Mouse (Mus musculus): ENCODE measurements around the gene Fam13a. TPM values are rescaled to one million over a fixed set of nuclear protein-coding genes. Genes with fewer than 3 reads are reported as not detected.

Gene Fam13a
- polyA plus RNA-seq, 1 experiment from 2014 or later: 10.1 TPM

GRCm38 (mm10) chr6:59016336-59016832, 8.0 kb downstream of the Fam13a start:
- DNase-seq (ENCODE audit: low spot score): no peak
- Histone ChIP-seq H3K27ac (replicated peaks; ENCODE audit: low read depth, low read length) (no peak overlapping the region), H3K4me3 (ENCODE audit: low read depth, low read length) (no peak overlapping the region), H3K4me2 (ENCODE audit: low read depth, low read length) (no peak overlapping the region), H3K27me3 (replicated peaks; ENCODE audit: control insufficient read depth, insufficient read depth, low read length) (no peaks in the 10 kb centered on the region), H3K9ac (ENCODE audit: low read depth, low read length) (no peak overlapping the region), H3K4me1 (ENCODE audit: control insufficient read depth, insufficient read depth, low read length) (no peaks in the 10 kb centered on the region), H3K36me3 (ENCODE audit: control insufficient read depth, insufficient read depth, low read length) (no peaks in the 10 kb centered on the region), H3K9me3 (ENCODE audit: control insufficient read depth, low read length) (no peaks in the 10 kb centered on the region)
- WGBS: 81% methylated on average over 1 of the region's 1 CpGs
- peak; percentile 22; the same call in 1 of the 2 replicates for ATAC-seq (ENCODE audit: low read depth)

- Histone ChIP-seq H3K9me3 (ENCODE audit: control insufficient read depth, low read length) (no peaks in the 10 kb centered on the region), H3K9ac (ENCODE audit: low read depth, low read length) (no peak overlapping the region), H3K27ac (replicated peaks; ENCODE audit: low read depth, low read length) (no peak overlapping the region), H3K36me3 (ENCODE audit: control insufficient read depth, insufficient read depth, low read length) (no peaks in the 10 kb centered on the region), H3K27me3 (replicated peaks; ENCODE audit: control insufficient read depth, insufficient read depth, low read length) (no peaks in the 10 kb centered on the region), H3K4me2 (ENCODE audit: low read depth, low read length) (no peak overlapping the region), H3K4me1 (ENCODE audit: control insufficient read depth, insufficient read depth, low read length) (no peaks in the 10 kb centered on the region), H3K4me3 (ENCODE audit: low read depth, low read length) (no peak overlapping the region)
- DNase-seq (ENCODE audit: low spot score) (no peak), ATAC-seq (ENCODE audit: low read depth) (no peak)
- 59% methylated on average over 2 of the region's 2 CpGs for WGBS
These were observed 9.6 kb downstream of the Fam13a start for GRCm38 (mm10) chr6:59014760-59015159.

DNA sequence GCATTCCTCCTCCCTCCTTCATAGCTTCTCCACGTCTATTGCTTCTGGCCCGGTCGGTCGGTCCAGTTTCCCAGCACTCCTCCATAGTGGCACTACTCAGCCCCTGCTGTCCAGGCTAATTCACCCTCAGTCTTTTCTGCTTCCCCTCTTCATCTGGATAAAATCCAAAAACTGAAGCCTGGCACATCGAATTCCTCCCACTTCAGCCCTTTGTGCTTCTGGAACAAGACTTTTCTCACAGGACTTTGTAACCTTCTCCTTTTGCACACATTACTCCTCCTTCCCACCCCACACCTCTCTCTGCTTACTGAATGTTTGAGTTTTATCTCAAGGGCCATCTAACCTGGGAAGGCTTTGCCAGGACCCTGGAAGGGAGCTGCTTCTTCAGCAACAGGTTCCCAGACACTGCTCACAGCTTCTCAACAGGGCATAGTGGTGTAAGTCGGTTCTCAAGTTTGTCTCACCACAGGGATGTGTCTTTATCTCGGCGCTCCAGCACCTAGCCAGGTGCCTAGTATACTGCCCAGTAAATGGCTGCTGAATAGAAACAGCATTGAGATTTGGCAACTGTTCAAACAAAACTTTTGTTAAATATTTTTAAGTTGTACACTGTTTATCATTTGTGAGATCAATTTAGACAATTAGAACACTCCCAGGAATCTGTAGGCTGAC, 10.1 kb downstream of the Fam13a start:
- WGBS: 77% methylated on average over 8 of the region's 8 CpGs
- ATAC-seq (ENCODE audit: low read depth): no peak

GRCm38 (mm10) chr6:59010792-59011191, 13.6 kb downstream of the Fam13a start:
- Histone ChIP-seq H3K36me3 (ENCODE audit: control insufficient read depth, insufficient read depth, low read length) (no peaks in the 10 kb centered on the region), H3K9me3 (ENCODE audit: control insufficient read depth, low read length) (no peaks in the 10 kb centered on the region), H3K9ac (ENCODE audit: low read depth, low read length) (no peak overlapping the region), H3K4me3 (ENCODE audit: low read depth, low read length) (no peak overlapping the region), H3K4me1 (ENCODE audit: control insufficient read depth, insufficient read depth, low read length) (no peaks in the 10 kb centered on the region), H3K27ac (replicated peaks; ENCODE audit: low read depth, low read length) (no peak overlapping the region), H3K4me2 (ENCODE audit: low read depth, low read length) (no peak overlapping the region), H3K27me3 (replicated peaks; ENCODE audit: control insufficient read depth, insufficient read depth, low read length) (no peaks in the 10 kb centered on the region)
- ATAC-seq (ENCODE audit: low read depth) (no peak), DNase-seq (ENCODE audit: low spot score) (no peak)
- 81% methylated on average over 3 of the region's 3 CpGs for WGBS

More for the DNA sequence above, 10.1 kb downstream of the Fam13a start:
- no peaks in the 10 kb centered on the region for H3K9me3 ChIP-seq (ENCODE audit: control insufficient read depth, low read length)
- H3K4me1 ChIP-seq (ENCODE audit: control insufficient read depth, insufficient read depth, low read length): no peaks in the 10 kb centered on the region
- H3K27ac ChIP-seq (replicated peaks; ENCODE audit: low read depth, low read length): no peak overlapping the region
- no peak for DNase-seq (ENCODE audit: low spot score)
- H3K36me3 ChIP-seq (ENCODE audit: control insufficient read depth, insufficient read depth, low read length): no peaks in the 10 kb centered on the region
- H3K4me2 ChIP-seq (ENCODE audit: low read depth, low read length): no peak overlapping the region
- H3K9ac ChIP-seq (ENCODE audit: low read depth, low read length): no peak overlapping the region
- H3K4me3 ChIP-seq (ENCODE audit: low read depth, low read length): no peak overlapping the region
- H3K27me3 ChIP-seq (replicated peaks; ENCODE audit: control insufficient read depth, insufficient read depth, low read length): no peaks in the 10 kb centered on the region

GRCm38 (mm10) chr6:59004630-59005029, 19.7 kb downstream of the Fam13a start:
- no peak overlapping the region for H3K27ac ChIP-seq (replicated peaks; ENCODE audit: low read depth, low read length)
- H3K9me3 ChIP-seq (ENCODE audit: control insufficient read depth, low read length): no peaks in the 10 kb centered on the region
- H3K4me3 ChIP-seq (ENCODE audit: low read depth, low read length): no peak overlapping the region
- WGBS: 93% methylated on average over 5 of the region's 5 CpGs
- no peak overlapping the region for H3K9ac ChIP-seq (ENCODE audit: low read depth, low read length)
- H3K27me3 ChIP-seq (replicated peaks; ENCODE audit: control insufficient read depth, insufficient read depth, low read length): no peaks in the 10 kb centered on the region
- ATAC-seq (ENCODE audit: low read depth): no peak
- no peak for DNase-seq (ENCODE audit: low spot score)
- H3K36me3 ChIP-seq (ENCODE audit: control insufficient read depth, insufficient read depth, low read length): no peaks in the 10 kb centered on the region
- H3K4me2 ChIP-seq (ENCODE audit: low read depth, low read length): no peak overlapping the region
- 0 out of 2 replicates have a peak, but pooled peaks cover under 1% of the 10 kb centered on the region for H3K4me1 ChIP-seq (ENCODE audit: control insufficient read depth, insufficient read depth, low read length)

- Histone ChIP-seq H3K27ac (replicated peaks; ENCODE audit: low read depth, low read length) (peak overlapping the region; percentile 30; the same call in 1 of the 2 replicates), H3K4me2 (ENCODE audit: low read depth, low read length) (no peak overlapping the region), H3K9ac (ENCODE audit: low read depth, low read length) (no peak overlapping the region), H3K36me3 (ENCODE audit: control insufficient read depth, insufficient read depth, low read length) (no peaks in the 10 kb centered on the region), H3K9me3 (ENCODE audit: control insufficient read depth, low read length) (no peaks in the 10 kb centered on the region), H3K27me3 (replicated peaks; ENCODE audit: control insufficient read depth, insufficient read depth, low read length) (no peaks in the 10 kb centered on the region), H3K4me3 (ENCODE audit: low read depth, low read length) (no peak overlapping the region), H3K4me1 (ENCODE audit: control insufficient read depth, insufficient read depth, low read length) (0 out of 2 replicates have a peak, but pooled peaks cover 3% of the 10 kb centered on the region)
- DNase-seq (ENCODE audit: low spot score): peak; percentile 89
- peak; percentile 86 for ATAC-seq (ENCODE audit: low read depth)
- whole genome bisulfite sequencing: 16% methylated on average over 4 of the region's 4 CpGs
These were observed 25.3 kb downstream of the Fam13a start for GRCm38 (mm10) chr6:58999044-58999453.

DNA sequence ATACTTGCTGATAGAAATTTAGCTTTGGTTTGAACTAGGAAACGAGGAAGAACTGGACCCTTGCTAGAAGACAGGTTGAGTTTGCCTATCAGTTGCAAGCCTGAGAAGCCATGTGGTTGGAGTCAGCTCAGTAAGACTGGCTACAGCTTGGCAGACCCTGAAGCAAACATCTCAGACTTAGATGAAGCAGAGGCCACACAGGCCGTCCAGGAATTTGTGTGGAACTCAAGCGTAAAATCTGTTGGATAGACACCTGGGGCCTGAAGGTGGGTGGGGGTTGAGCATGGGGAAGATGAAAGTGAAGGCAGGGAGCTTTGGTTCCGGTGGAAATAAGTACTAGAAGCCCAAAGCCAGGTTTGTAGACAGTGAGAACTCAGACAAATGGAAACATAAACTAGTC, 25.8 kb downstream of the Fam13a start:
- 0 out of 2 replicates have a peak, but pooled peaks cover 3% of the 10 kb centered on the region for H3K4me1 ChIP-seq (ENCODE audit: control insufficient read depth, insufficient read depth, low read length)
- H3K9ac ChIP-seq (ENCODE audit: low read depth, low read length): no peak overlapping the region
- no peak overlapping the region for H3K4me3 ChIP-seq (ENCODE audit: low read depth, low read length)
- ATAC-seq (ENCODE audit: low read depth) (peak; percentile 59), DNase-seq (ENCODE audit: low spot score) (no peak)
- no peak overlapping the region for H3K4me2 ChIP-seq (ENCODE audit: low read depth, low read length)
- peak overlapping the region; percentile 30; the same call in 1 of the 2 replicates for H3K27ac ChIP-seq (replicated peaks; ENCODE audit: low read depth, low read length)
- no peaks in the 10 kb centered on the region for H3K36me3 ChIP-seq (ENCODE audit: control insufficient read depth, insufficient read depth, low read length)
- no peaks in the 10 kb centered on the region for H3K9me3 ChIP-seq (ENCODE audit: control insufficient read depth, low read length)
- 39% methylated on average over 4 of the region's 4 CpGs for WGBS
- H3K27me3 ChIP-seq (replicated peaks; ENCODE audit: control insufficient read depth, insufficient read depth, low read length): no peaks in the 10 kb centered on the region

- Histone ChIP-seq H3K36me3 (ENCODE audit: control insufficient read depth, insufficient read depth, low read length) (no peaks in the 10 kb centered on the region), H3K27me3 (replicated peaks; ENCODE audit: control insufficient read depth, insufficient read depth, low read length) (no peaks in the 10 kb centered on the region), H3K9ac (ENCODE audit: low read depth, low read length) (no peak overlapping the region), H3K9me3 (ENCODE audit: control insufficient read depth, low read length) (no peaks in the 10 kb centered on the region), H3K27ac (replicated peaks; ENCODE audit: low read depth, low read length) (no peak overlapping the region), H3K4me2 (ENCODE audit: low read depth, low read length) (no peak overlapping the region), H3K4me3 (ENCODE audit: low read depth, low read length) (no peak overlapping the region), H3K4me1 (ENCODE audit: control insufficient read depth, insufficient read depth, low read length) (no peaks in the 10 kb centered on the region)
- no peak for ATAC-seq (ENCODE audit: low read depth)
- DNase-seq (ENCODE audit: low spot score): no peak
- WGBS: 66% methylated on average over 3 of the region's 3 CpGs
These were observed 35.2 kb downstream of the Fam13a start for GRCm38 (mm10) chr6:58989149-58989548.

- 78% methylated on average over 2 of the region's 2 CpGs for WGBS
- Histone ChIP-seq H3K9me3 (ENCODE audit: control insufficient read depth, low read length) (no peaks in the 10 kb centered on the region), H3K4me3 (ENCODE audit: low read depth, low read length) (no peak overlapping the region), H3K36me3 (ENCODE audit: control insufficient read depth, insufficient read depth, low read length) (no peaks in the 10 kb centered on the region), H3K4me1 (ENCODE audit: control insufficient read depth, insufficient read depth, low read length) (no peaks in the 10 kb centered on the region), H3K27ac (replicated peaks; ENCODE audit: low read depth, low read length) (no peak overlapping the region), H3K27me3 (replicated peaks; ENCODE audit: control insufficient read depth, insufficient read depth, low read length) (no peaks in the 10 kb centered on the region), H3K9ac (ENCODE audit: low read depth, low read length) (no peak overlapping the region), H3K4me2 (ENCODE audit: low read depth, low read length) (no peak overlapping the region)
- ATAC-seq (ENCODE audit: low read depth) (no peak), DNase-seq (ENCODE audit: low spot score) (no peak)
These were observed 35.6 kb downstream of the Fam13a start for GRCm38 (mm10) chr6:58988706-58989105.
